Mouse (Mus musculus) C2C12 (cell line): ENCODE measurements around the gene Ndc1.

Source experiments
- CTCF ChIP-seq: IDR thresholded peaks from one replicate; pipeline ENCODE4 v1.5.1; 2011; ENCODE audit not compliant: control insufficient read depth, insufficient read depth, insufficient read length
- FOSL1 ChIP-seq: IDR thresholded peaks from one replicate; pipeline ENCODE4 v1.8.0; 2011; ENCODE audit warnings: mild to moderate bottlenecking, low read length; ENCODE audit not compliant: poor library complexity, insufficient read depth, severe bottlenecking
- MAX ChIP-seq: IDR thresholded peaks from one replicate; pipeline ENCODE4 v1.6.1; 2011; ENCODE audit warnings: mild to moderate bottlenecking, control low read depth
- MYOD1 ChIP-seq: IDR thresholded peaks from one replicate; pipeline ENCODE4 v1.6.1; 2011; ENCODE audit warnings: low read depth; ENCODE audit not compliant: control insufficient read depth, insufficient read length
- MYOG ChIP-seq: IDR thresholded peaks from one replicate; pipeline ENCODE4 v1.6.1; 2011; ENCODE audit not compliant: control insufficient read depth, insufficient read length; ENCODE audit errors: extremely low read depth
- USF1 ChIP-seq: IDR thresholded peaks from one replicate; pipeline ENCODE4 v1.6.1; 2011; ENCODE audit warnings: low read depth, mild to moderate bottlenecking, control low read depth, moderate library complexity

DNA sequence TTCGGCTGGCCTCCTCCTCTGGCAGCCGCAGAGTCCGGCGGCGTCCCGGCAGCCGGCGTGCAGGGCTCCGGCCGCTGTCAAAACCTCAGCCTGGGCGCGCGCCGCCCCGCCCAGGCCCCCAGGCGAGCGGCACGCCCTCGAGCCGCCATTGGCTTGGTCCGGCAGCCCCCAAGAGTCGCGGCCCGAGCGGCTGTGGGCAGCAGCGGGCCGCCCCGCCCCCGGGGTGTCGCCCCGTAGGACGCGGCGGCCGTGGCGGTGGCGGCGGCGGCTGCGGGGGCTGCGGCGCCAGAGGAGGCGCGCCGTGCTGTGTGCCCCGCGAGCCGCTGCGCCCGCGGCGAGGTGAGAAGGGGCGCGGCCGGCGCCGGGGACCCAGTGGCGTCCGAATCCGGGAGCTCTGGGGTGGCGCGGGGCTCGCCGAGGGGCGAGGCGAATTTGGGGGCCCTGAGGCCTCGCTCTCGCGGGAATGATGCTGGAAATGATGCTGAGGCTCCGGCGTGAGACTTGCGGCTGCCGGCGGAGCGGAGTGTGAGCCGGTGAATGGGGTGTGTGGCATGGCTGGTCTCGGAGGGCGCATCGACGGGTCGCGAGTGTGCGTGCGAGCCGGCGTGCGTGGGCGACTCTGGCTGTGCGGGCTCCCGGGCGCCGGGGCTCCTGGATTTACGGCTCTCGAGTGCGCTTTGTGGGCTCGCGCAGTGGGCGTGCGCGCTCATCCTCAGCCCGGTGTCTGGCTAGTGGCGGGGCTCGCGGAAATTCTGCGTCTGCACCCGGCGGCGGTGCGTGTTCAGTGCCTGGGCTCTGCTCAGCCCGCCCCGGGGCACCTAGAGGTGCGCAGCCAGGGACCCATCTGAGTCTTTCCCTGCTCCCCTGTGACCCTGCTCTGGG lies 67.0 kb downstream of the Ndc1 start, which contains the start of gene Glis1:
- no peak for TF ChIP-seq CTCF
- TF ChIP-seq MAX: peak; percentile 45
- TF ChIP-seq MYOG: no peak
- no peak for TF ChIP-seq USF1
- TF ChIP-seq MYOD1: no peak
- no peak for TF ChIP-seq FOSL1
